Mouse (Mus musculus) macrophage (primary cell): ENCODE results near the gene Ece1. TPM values are rescaled to one million over a fixed set of nuclear protein-coding genes. Genes with fewer than 3 reads are reported as not detected.
"Not testable (repeated sequence)": the region's sequence is repeated elsewhere in the genome, so short reads cannot be mapped to it uniquely, and the experiment has no call there.

Source experiments
- H3K27ac ChIP-seq: fragments of 350-480 bp; formaldehyde crosslinking; 2 replicates; pipeline ENCODE4 v1.9.0; 2021
- H3K36me3 ChIP-seq: fragments of 350-480 bp; formaldehyde crosslinking; 2 replicates; pipeline ENCODE4 v1.9.0; 2021; ENCODE audit errors: inconsistent target
- H3K4me3 ChIP-seq: fragments of 350-480 bp; formaldehyde crosslinking; 2 replicates; pipeline ENCODE4 v1.9.0; 2021; ENCODE audit errors: inconsistent target
- H3K79me2 ChIP-seq: fragments of 350-480 bp; formaldehyde crosslinking; 2 replicates; pipeline ENCODE4 v1.9.0; 2021; ENCODE audit errors: inconsistent target
- WGBS: methylation state at CpG from one replicate; pipeline ENCODE4 v1.1.7; 2026; ENCODE audit warnings: inconsistent platforms; ENCODE audit not compliant: missing documents; 5-methylcytosine and 5-hydroxymethylcytosine counted together
- polyA plus RNA-seq: library from polyadenylated mRNA; stranded (reverse); fragments of 250-400 nt; gene quantifications from 3 replicates; pipeline ENCODE4 v1.2.4, GENCODE M21; 2018; ENCODE audit warnings: inconsistent platforms

The Ece1 gene
- polyA plus RNA-seq, 1 experiment from 2014 or later: 31.7 TPM

- H3K4me3 ChIP-seq: no peak overlapping the region
- H3K27ac ChIP-seq: no peak overlapping the region
- peaks cover under 1% of the 10 kb centered on the region; the same call in 1 of the 2 replicates for H3K36me3 ChIP-seq
- no peaks in the 10 kb centered on the region for H3K79me2 ChIP-seq
- 30% methylated on average over 9 of the region's 9 CpGs for WGBS
Observed at GRCm38 (mm10) chr4:137968203-137968602, 106.2 kb downstream of the Ece1 start.

- H3K79me2 ChIP-seq, H3K36me3 ChIP-seq, H3K27ac ChIP-seq, H3K4me3 ChIP-seq: not testable (repeated sequence)
- no CpG with 5 or more reads among the region's 11 CpGs for WGBS
Observed at GRCm38 (mm10) chr4:137970623-137971199, 108.7 kb downstream of the Ece1 start.

DNA sequence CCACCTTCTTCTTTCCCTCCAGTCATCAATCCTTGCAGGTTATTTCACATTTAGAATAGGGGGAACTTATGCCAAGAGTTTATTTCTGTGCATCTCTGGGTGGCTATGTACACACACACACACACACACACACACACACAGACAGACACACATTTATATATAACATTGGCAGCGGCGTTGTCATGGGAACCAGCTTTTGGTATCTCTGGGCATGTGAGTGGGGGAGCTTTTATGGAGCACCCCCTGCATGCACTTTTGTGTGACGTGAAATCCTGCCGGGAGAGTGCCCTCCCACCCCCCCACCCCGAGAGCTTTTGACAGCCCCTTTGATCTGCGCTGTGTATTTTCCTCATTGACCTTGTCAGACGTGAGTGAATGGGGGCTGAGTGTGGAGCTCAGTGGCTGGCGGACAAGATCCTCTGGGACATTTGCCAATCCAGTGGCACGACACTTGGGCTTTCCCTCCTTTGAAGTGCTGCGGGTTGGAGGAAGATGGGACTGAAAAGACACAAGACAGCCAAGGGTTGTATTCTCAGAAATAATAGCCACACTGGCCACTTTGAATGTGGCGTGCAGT is 112.9 kb downstream of the Ece1 start:
- not testable (repeated sequence) for H3K36me3 ChIP-seq, H3K27ac ChIP-seq, H3K79me2 ChIP-seq, H3K4me3 ChIP-seq
- WGBS: no CpG with 5 or more reads among the region's 11 CpGs

DNA sequence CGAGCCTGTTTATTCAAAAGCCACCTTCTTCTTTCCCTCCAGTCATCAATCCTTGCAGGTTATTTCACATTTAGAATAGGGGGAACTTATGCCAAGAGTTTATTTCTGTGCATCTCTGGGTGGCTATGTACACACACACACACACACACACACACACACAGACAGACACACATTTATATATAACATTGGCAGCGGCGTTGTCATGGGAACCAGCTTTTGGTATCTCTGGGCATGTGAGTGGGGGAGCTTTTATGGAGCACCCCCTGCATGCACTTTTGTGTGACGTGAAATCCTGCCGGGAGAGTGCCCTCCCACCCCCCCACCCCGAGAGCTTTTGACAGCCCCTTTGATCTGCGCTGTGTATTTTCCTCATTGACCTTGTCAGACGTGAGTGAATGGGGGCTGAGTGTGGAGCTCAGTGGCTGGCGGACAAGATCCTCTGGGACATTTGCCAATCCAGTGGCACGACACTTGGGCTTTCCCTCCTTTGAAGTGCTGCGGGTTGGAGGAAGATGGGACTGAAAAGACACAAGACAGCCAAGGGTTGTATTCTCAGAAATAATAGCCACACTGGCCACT is 117.1 kb downstream of the Ece1 start:
- H3K36me3 ChIP-seq: not testable (repeated sequence)
- WGBS: no CpG with 5 or more reads among the region's 11 CpGs

DNA sequence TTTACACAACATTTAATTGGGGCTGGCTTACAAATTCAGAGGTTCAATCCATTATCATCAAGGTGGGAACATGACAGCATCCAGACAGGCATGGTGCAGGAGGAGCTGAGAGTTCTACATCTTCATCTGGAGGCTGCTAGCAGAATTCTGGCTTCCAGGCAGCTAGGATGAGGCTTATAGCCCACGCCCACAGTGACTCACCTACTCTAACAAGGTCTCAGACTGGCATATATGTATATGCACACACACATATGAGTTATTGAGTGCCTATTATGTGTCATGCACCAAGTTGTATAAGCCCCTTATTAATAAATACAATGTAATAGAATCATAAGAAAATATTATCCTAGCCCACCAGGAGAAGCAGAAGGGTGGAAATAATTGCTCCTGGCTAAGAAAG is 120.8 kb downstream of the Ece1 start:
- WGBS: 89% methylated on average over 1 of the region's 1 CpGs
- H3K79me2 ChIP-seq: no peaks in the 10 kb centered on the region
- H3K27ac ChIP-seq: no peak overlapping the region
- no peak overlapping the region for H3K4me3 ChIP-seq
- H3K36me3 ChIP-seq: no peaks in the 10 kb centered on the region

More for the DNA sequence above, 117.1 kb downstream of the Ece1 start:
- H3K4me3 ChIP-seq, H3K79me2 ChIP-seq, H3K27ac ChIP-seq: not testable (repeated sequence)

- H3K36me3 ChIP-seq: no peaks in the 10 kb centered on the region
- no peaks in the 10 kb centered on the region for H3K79me2 ChIP-seq
- no peak overlapping the region for H3K4me3 ChIP-seq
- WGBS: 42% methylated on average over 10 of the region's 10 CpGs
- H3K27ac ChIP-seq: no peak overlapping the region
Observed at GRCm38 (mm10) chr4:137984212-137984611, 122.2 kb downstream of the Ece1 start.

- Histone ChIP-seq H3K4me3 (no peak overlapping the region), H3K79me2 (no peaks in the 10 kb centered on the region), H3K27ac (no peak overlapping the region), H3K36me3 (no peaks in the 10 kb centered on the region)
- WGBS: 82% methylated on average over 5 of the region's 5 CpGs
Observed at GRCm38 (mm10) chr4:137984746-137985145, 122.7 kb downstream of the Ece1 start.

DNA sequence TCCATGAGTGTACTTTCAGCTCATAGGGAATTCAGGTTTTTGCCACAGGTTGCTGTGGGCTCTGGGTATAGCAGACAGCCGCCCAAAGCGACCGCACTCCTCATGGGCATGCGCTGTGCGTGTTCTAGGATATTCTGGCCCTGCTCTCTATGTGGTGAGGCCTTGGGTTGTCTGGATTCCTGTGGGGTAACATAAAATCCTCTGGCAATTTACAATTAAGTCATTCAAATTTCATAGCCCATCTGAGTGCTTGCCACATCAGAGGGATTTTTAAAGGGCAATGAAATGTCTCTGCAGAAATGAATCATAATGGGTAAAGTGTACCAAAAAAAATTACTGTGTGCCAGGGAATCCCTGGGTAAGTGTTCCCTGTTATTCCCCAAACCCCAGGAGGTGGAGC is 127.4 kb downstream of the Ece1 start:
- H3K36me3 ChIP-seq: no peaks in the 10 kb centered on the region
- no peak overlapping the region for H3K27ac ChIP-seq
- WGBS: 96% methylated on average over 5 of the region's 5 CpGs
- no peak overlapping the region for H3K4me3 ChIP-seq
- no peaks in the 10 kb centered on the region for H3K79me2 ChIP-seq

DNA sequence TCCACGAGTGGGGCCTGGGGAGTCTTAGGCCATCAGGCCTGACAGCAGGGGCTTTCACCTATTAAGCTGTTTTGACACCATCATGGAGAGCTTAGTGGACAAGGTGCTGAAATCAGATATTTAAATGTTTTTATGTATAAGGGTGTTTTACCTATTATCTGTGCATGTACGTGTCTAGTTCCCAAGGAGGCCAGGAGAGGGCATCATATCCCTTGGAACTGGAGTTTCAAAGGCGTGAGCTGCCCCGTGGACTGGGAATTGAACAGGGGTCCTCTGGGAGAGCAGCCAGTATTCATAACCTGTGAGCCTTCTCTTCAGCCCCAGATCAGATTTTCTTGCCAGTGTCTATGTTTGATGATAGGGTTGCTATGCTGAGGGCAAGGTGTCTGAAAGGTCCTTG is 128.4 kb downstream of the Ece1 start:
- no peaks in the 10 kb centered on the region for H3K36me3 ChIP-seq
- no peak overlapping the region for H3K4me3 ChIP-seq
- no peak overlapping the region for H3K27ac ChIP-seq
- WGBS: 94% methylated on average over 4 of the region's 4 CpGs
- peaks cover 8% of the 10 kb centered on the region for H3K79me2 ChIP-seq

DNA sequence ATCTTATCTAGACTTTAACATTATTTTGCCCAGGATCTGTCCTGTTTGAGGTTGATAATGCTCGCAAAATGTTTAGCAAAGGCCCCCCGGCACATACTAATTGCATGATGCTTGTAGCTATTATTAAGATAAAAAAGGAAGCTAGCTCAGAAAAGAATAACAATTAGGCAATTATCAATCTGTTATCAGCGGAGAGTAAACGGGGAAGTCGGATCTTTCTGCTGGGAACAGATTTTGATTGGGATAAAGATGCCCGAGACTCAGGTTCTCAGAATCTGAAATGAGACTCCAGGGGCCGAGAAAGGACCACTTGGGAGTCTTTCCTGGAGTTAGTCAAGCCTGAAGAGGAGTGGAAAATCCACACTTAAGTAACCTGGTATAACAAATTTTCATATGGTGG is 129.2 kb downstream of the Ece1 start:
- H3K36me3 ChIP-seq: peaks cover 6% of the 10 kb centered on the region; the same call in 1 of the 2 replicates
- H3K27ac ChIP-seq: no peak overlapping the region
- WGBS: 92% methylated on average over 7 of the region's 7 CpGs
- peaks cover 16% of the 10 kb centered on the region for H3K79me2 ChIP-seq
- H3K4me3 ChIP-seq: no peak overlapping the region

GRCm38 (mm10) chr4:137992890-137993289 is 130.9 kb downstream of the Ece1 start, which contains the start of gene Eif4g3:
TSS of gene Eif4g3 (plus strand) at chr4:137993022.
- peak within 1 kb of the TSS; percentile 81 for H3K4me3 ChIP-seq
- H3K27ac ChIP-seq: no peak within 1 kb of the TSS
- peaks cover 33% of the 10 kb centered on the region for H3K79me2 ChIP-seq
- 6% methylated on average over 32 of the region's 39 CpGs for WGBS
- peaks cover 12% of the 10 kb centered on the region; the same call in 1 of the 2 replicates for H3K36me3 ChIP-seq

DNA sequence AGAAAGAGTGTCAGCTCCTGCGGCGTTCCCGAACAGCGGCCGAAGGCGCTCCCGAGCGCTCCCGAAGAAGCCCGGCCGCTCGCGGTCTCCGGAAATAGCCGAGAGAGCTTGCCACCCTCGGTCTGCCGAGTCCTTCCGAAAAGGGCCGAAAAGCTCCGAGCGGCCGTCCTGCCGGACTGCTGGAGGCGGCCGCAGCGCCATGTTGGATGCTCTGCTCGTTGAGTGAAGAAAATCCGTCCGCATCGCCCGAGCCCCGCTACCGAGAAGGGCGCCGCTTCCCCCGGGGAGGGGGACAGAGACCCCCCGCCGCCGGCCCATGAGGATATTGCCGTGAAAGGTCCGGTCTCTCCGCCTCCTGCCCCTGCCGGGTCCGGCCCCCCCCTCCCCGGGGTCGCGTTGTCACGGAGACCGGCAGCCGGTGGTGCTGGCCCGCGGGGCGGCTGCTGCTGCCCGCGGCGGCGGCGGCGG is 131.3 kb downstream of the Ece1 start:
- Histone ChIP-seq H3K36me3 (peaks cover 12% of the 10 kb centered on the region; the same call in 1 of the 2 replicates), H3K4me3 (peak overlapping the region; percentile 19; the same call in 1 of the 2 replicates), H3K79me2 (peaks cover 37% of the 10 kb centered on the region), H3K27ac (no peak overlapping the region)
- 1% methylated on average over 59 of the region's 59 CpGs for WGBS

DNA sequence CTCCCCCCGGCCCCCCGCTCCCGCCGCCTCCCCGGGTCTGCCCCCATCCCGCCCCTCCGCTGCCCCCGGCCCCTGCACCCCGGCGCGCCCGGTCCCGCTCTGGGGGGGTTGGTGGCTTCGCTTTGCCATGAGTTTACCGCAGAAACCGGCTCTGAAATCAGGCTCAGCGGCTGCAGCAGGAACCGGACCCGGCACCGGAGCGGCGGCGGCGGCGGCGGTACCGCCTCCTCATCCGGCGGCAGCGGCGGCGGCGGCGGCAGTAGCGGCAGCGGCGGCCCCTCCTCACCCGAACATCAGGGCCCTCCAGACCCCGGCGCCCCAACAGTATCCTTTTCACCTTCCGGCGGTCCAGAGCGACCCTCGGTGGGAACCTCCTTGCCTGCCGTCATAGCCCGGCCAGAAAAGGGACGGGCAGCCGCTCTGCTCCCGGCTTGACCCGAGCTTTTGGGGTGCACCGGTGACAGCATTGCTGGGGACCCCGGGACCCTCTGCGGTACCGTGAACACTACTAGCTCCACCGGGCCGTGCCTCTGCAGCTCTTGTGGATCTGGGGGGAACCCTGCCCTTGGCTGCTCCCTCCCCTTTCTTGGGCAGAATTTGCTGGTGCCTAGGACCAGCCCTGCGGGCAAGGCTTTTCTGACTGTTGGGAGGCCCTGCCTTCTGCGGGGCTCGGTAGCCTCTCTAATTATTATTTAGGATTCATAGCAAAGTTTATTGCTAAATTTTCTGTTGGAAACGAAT is 132.0 kb downstream of the Ece1 start:
- peaks cover 18% of the 10 kb centered on the region for H3K36me3 ChIP-seq
- peak overlapping the region; percentile 81 for H3K4me3 ChIP-seq
- under 1% methylated on average over 47 of the region's 60 CpGs for whole genome bisulfite sequencing
- H3K27ac ChIP-seq: peak overlapping the region; percentile 95
- H3K79me2 ChIP-seq: peaks cover 44% of the 10 kb centered on the region

DNA sequence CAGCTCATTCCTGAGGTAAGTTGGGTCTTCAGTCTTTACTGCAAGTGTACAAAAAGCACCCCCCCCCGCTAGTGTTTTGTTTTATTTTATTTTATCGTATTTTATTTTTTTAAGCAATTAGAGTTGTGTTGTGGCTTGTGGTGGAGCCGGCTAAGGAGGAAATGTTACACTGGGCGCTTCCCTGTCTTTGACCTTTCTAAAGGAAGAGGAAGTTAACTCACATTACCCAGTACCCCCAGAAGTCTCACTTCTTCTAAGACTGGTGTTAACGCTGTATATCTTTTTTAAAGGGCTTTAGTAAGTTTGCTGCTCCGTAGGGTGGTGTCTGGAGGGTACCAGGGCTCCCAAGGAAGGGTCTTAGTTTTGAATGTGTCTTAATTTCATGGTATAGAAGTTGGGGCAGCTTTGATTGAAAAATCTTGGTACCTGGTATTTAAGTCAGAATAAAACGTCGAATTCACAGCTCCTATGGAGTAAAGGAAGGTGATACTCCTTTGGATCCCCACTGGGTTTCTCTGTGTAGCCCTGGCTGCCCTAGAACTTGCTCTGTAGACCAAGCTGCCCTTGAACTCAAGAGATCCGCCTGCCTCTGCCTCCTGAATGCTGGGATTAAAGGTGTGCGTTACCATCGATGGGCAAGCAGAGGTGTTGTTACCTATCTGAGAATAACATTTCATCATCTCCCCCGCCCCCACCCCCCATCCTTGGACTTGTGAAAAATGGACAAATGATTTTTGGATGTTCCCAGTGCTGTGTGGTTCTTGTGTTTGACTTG is 132.7 kb downstream of the Ece1 start:
- Histone ChIP-seq H3K36me3 (peaks cover 20% of the 10 kb centered on the region), H3K4me3 (peak overlapping the region; percentile 81), H3K79me2 (peaks cover 51% of the 10 kb centered on the region), H3K27ac (peak overlapping the region; percentile 95)
- 31% methylated on average over 12 of the region's 12 CpGs for WGBS
